Comparison of ENCODE assay signal across 10 mouse cellular contexts in genomic region chr1:162039808-162040207, GRCm38 (mm10).
DNase-seq lines count a peak whose midpoint lies in the region; ATAC-seq lines count a peak whose summit lies in the region.
"Had no signal": no experiment of that assay in that cellular context is flagged by ENCODE, and none has a peak within 500 bp of the region (broad histone marks: within the 10 kb centered on the region; RNA-seq: fewer than 3 reads in every experiment).

No protein-coding gene starts in this region.

- H3K4me1 ChIP-seq in heart, embryonic 15.5 days (replicated peaks): peaks cover 34% of the 10 kb centered on the region
- peaks cover 82% of the 10 kb centered on the region for H3K4me1 ChIP-seq in limb, embryonic 13.5 days

- H3K9ac ChIP-seq in heart, embryonic 15.5 days: no peak overlapping the region
- H3K9ac ChIP-seq in limb, embryonic 13.5 days: no peak overlapping the region
- H3K9ac ChIP-seq: forebrain, embryonic 13.5 days had no signal

- 44% methylated on average over 7 of the region's 7 CpGs for WGBS in heart, embryonic 15.5 days
- WGBS in limb, embryonic 13.5 days: 36% methylated on average over 7 of the region's 7 CpGs

- intact Hi-C loops in gastrocnemius, postnatal 14 days (cut with DNase I; ENCODE audit: low total_unique reads): no loop called here

- no peaks in the 10 kb centered on the region for H3K36me3 ChIP-seq in heart, embryonic 15.5 days
- no peaks in the 10 kb centered on the region for H3K36me3 ChIP-seq in limb, embryonic 13.5 days

- peak overlapping the region; percentile 79 for H3K27ac ChIP-seq in heart, embryonic 15.5 days
- H3K27ac ChIP-seq in limb, embryonic 13.5 days: peak overlapping the region; percentile 98
- H3K27ac ChIP-seq: forebrain, embryonic 13.5 days had no signal

- H3K4me2 ChIP-seq in heart, embryonic 15.5 days: no peak overlapping the region
- no peak overlapping the region for H3K4me2 ChIP-seq in limb, embryonic 13.5 days (replicated peaks)
- H3K4me2 ChIP-seq: forebrain, embryonic 13.5 days had no signal

- H3K27me3 ChIP-seq in heart, embryonic 15.5 days: no peaks in the 10 kb centered on the region
- no peaks in the 10 kb centered on the region for H3K27me3 ChIP-seq in limb, embryonic 13.5 days
- H3K27me3 ChIP-seq: forebrain, embryonic 13.5 days had no signal

- ATAC-seq in heart, embryonic 15.5 days (replicated peaks; ENCODE audit: insufficient number of reproducible peaks, insufficient read depth, low FRiP score, low read depth): peak; percentile 50
- no peak for ATAC-seq in limb, embryonic 13.5 days (ENCODE audit: low FRiP score, low read depth)
- ATAC-seq: forebrain, embryonic 13.5 days had no signal

- H3K9me3 ChIP-seq in heart, embryonic 15.5 days (replicated peaks): no peaks in the 10 kb centered on the region
- no peaks in the 10 kb centered on the region for H3K9me3 ChIP-seq in limb, embryonic 13.5 days
- H3K9me3 ChIP-seq: forebrain, embryonic 13.5 days had no signal

- peak; percentile 7 for DNase-seq in gastrocnemius, postnatal 14 days
- no peak for DNase-seq in gastrocnemius, postnatal 25 days
- DNase-seq in adrenal gland, adult 2 months: peak; percentile 69
- no peak for DNase-seq in gastrocnemius, postnatal 10 days
- no peak for DNase-seq in cerebellum, postnatal 14 days
- no peak for DNase-seq in urinary bladder, postnatal 4 days (ENCODE audit: low spot score in 2 of 2)
- DNase-seq: right cerebral cortex, postnatal 25 days had no signal

- no peak overlapping the region for H3K4me3 ChIP-seq in heart, embryonic 15.5 days
- no peak overlapping the region for H3K4me3 ChIP-seq in limb, embryonic 13.5 days
- H3K4me3 ChIP-seq: forebrain, embryonic 13.5 days had no signal

Comparison
In these comparisons a context has a peak if more than half of its experiments do, and no peak if none do; other contexts are left out.
1. DNase-seq: peak in gastrocnemius, postnatal 14 days (single experiment) and adrenal gland, adult 2 months (single experiment); none in gastrocnemius, postnatal 25 days (single experiment), gastrocnemius, postnatal 10 days (single experiment), cerebellum, postnatal 14 days (0 of 2) and urinary bladder, postnatal 4 days (0 of 2).